Mouse (Mus musculus) neural tube, embryonic 11.5 days (tissue): ENCODE results near the gene Tvp23b. TPM values are rescaled to one million over a fixed set of nuclear protein-coding genes. Genes with fewer than 3 reads are reported as not detected.

Experiments
- ATAC-seq: fragments of 200-750 bp; cut with Nextera tagmentation; 2 replicates; pipeline ENCODE4 v1.8.0; 2017; ENCODE audit warnings: moderate number of reproducible peaks, mild to moderate bottlenecking, moderate TSS enrichment, moderate library complexity; ENCODE audit not compliant: insufficient read depth, low FRiP score, low TSS enrichment
- DNase-seq: peaks from one replicate; pipeline ENCODE4 v3.0.0-alpha.2; 2015; ENCODE audit warnings: low spot score
- H3K27ac ChIP-seq: fragments of 300-500 bp; sonication (generic); 2 replicates; pipeline ENCODE4 v1.5.1; 2014; ENCODE audit warnings: low read depth, mild to moderate bottlenecking, low read length
- H3K27me3 ChIP-seq: fragments of 300-500 bp; sonication (generic); 2 replicates; pipeline ENCODE4 v1.6.1; 2014; ENCODE audit warnings: mild to moderate bottlenecking, low read length, mixed read lengths; ENCODE audit not compliant: control insufficient read depth, insufficient read depth
- H3K36me3 ChIP-seq: fragments of 300-500 bp; sonication (generic); 2 replicates; pipeline ENCODE4 v1.6.1; 2014; ENCODE audit warnings: mild to moderate bottlenecking, low read length, moderate library complexity, mixed read lengths; ENCODE audit not compliant: control insufficient read depth, insufficient read depth
- H3K4me1 ChIP-seq: fragments of 300-500 bp; sonication (generic); 2 replicates; pipeline ENCODE4 v1.6.1; 2014; ENCODE audit warnings: low read length, mixed read lengths; ENCODE audit not compliant: control insufficient read depth, insufficient read depth
- H3K4me2 ChIP-seq: fragments of 300-500 bp; sonication (generic); 2 replicates; pipeline ENCODE4 v1.6.1; 2014; ENCODE audit warnings: low read depth, mild to moderate bottlenecking, moderate library complexity
- H3K4me3 ChIP-seq: fragments of 300-500 bp; sonication (generic); 2 replicates; pipeline ENCODE4 v1.5.1; 2014; ENCODE audit warnings: low read depth, low read length
- H3K9ac ChIP-seq: fragments of 300-500 bp; sonication (generic); 2 replicates; pipeline ENCODE4 v1.6.1; 2014; ENCODE audit warnings: mild to moderate bottlenecking, low read length
- H3K9me3 ChIP-seq: fragments of 300-500 bp; sonication (generic); 2 replicates; pipeline ENCODE4 v1.6.1; 2016; ENCODE audit warnings: low read length; ENCODE audit not compliant: control insufficient read depth
- WGBS: fragments of 180-500 bp; shearing (Covaris S2); extraction: QIAGEN DNeasy Blood & Tissue Kit; methylation state at CpG from one replicate; pipeline ENCODE4 v1.1.7; 2014; 5-methylcytosine and 5-hydroxymethylcytosine counted together
- polyA plus RNA-seq: library from polyadenylated mRNA; unstranded; fragments of >200 nt; fragmentation: Nextera tagmentation; extraction: Ambion mirVana; gene quantifications from 2 replicates; pipeline ENCODE4 v1.2.1, GENCODE M21; 2014

Gene Tvp23b
- polyA plus RNA-seq, 1 experiment from 2014 or later = 43.1 TPM

- WGBS = 80% methylated on average over 6 of the region's 6 CpGs
- ATAC-seq (no peak), DNase-seq (no peak)
- Histone ChIP-seq H3K27me3 (no peaks in the 10 kb centered on the region), H3K36me3 (no peaks in the 10 kb centered on the region), H3K4me3 (no peak overlapping the region), H3K4me2 (no peak overlapping the region), H3K9me3 (no peaks in the 10 kb centered on the region), H3K27ac (no peak overlapping the region), H3K9ac (no peak overlapping the region), H3K4me1 (no peaks in the 10 kb centered on the region)
Observed at GRCm38 (mm10) chr11:62943538-62943937, 64.3 kb downstream of the Tvp23b start.

DNA sequence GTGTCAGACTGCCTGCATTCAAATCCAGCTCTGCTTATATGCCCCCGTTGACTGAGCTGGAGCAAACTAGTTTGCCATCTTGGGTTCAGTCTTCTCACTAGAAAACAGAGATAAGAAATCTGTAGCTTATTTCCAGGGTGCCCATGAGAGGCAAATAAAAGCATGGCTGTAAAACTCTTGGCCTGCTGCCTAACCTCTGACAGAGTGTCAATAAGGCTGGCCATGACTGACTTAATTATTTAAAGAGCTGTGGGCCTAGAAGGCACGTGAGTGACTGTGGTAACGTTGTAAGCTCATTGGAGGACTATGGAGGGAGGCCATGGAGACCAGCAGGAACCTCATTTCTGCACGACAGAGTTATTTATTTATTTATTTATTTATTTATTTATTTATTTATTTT, 66.3 kb downstream of the Tvp23b start:
- ATAC-seq (no peak), DNase-seq (no peak)
- no peak overlapping the region for H3K9ac ChIP-seq
- no peaks in the 10 kb centered on the region for H3K4me1 ChIP-seq
- no peak overlapping the region for H3K27ac ChIP-seq
- H3K36me3 ChIP-seq = no peaks in the 10 kb centered on the region
- WGBS = 65% methylated on average over 4 of the region's 4 CpGs
- no peaks in the 10 kb centered on the region for H3K9me3 ChIP-seq
- H3K27me3 ChIP-seq = no peaks in the 10 kb centered on the region
- H3K4me2 ChIP-seq = no peak overlapping the region
- no peak overlapping the region for H3K4me3 ChIP-seq

GRCm38 (mm10) chr11:62949548-62949947, 70.3 kb downstream of the Tvp23b start:
- ATAC-seq (no peak), DNase-seq (no peak)
- H3K4me1 ChIP-seq = no peaks in the 10 kb centered on the region
- WGBS = 96% methylated on average over 1 of the region's 1 CpGs
- no peak overlapping the region for H3K9ac ChIP-seq
- H3K36me3 ChIP-seq = no peaks in the 10 kb centered on the region
- no peak overlapping the region for H3K27ac ChIP-seq
- H3K4me3 ChIP-seq = no peak overlapping the region
- H3K4me2 ChIP-seq = no peak overlapping the region
- H3K9me3 ChIP-seq = no peaks in the 10 kb centered on the region
- no peaks in the 10 kb centered on the region for H3K27me3 ChIP-seq

- DNase-seq (no peak), ATAC-seq (no peak)
- H3K36me3 ChIP-seq = no peaks in the 10 kb centered on the region
- WGBS = 81% methylated on average over 3 of the region's 3 CpGs
- H3K9ac ChIP-seq = no peak within 1 kb of the TSS
- no peak within 1 kb of the TSS for H3K27ac ChIP-seq
- H3K9me3 ChIP-seq = no peaks in the 10 kb centered on the region
- H3K4me3 ChIP-seq = no peak within 1 kb of the TSS
- H3K4me2 ChIP-seq = no peak within 1 kb of the TSS
- no peaks in the 10 kb centered on the region for H3K27me3 ChIP-seq
- H3K4me1 ChIP-seq = no peaks in the 10 kb centered on the region
Observed at GRCm38 (mm10) chr11:62951012-62951411, 71.8 kb downstream of the Tvp23b start, which contains the start of gene Cdrt4. TSS of gene Cdrt4 (plus strand) at chr11:62951193.

- no peaks in the 10 kb centered on the region for H3K9me3 ChIP-seq
- ATAC-seq (no peak), DNase-seq (no peak)
- no peak overlapping the region for H3K4me2 ChIP-seq
- H3K4me3 ChIP-seq = no peak overlapping the region
- H3K36me3 ChIP-seq = no peaks in the 10 kb centered on the region
- WGBS = 88% methylated on average over 3 of the region's 3 CpGs
- H3K4me1 ChIP-seq = no peaks in the 10 kb centered on the region
- H3K27ac ChIP-seq = no peak overlapping the region
- no peaks in the 10 kb centered on the region for H3K27me3 ChIP-seq
- H3K9ac ChIP-seq = no peak overlapping the region
Observed at GRCm38 (mm10) chr11:62954766-62955165, 75.5 kb downstream of the Tvp23b start.

GRCm38 (mm10) chr11:62955186-62955585, 75.9 kb downstream of the Tvp23b start:
- Histone ChIP-seq H3K4me1 (no peaks in the 10 kb centered on the region), H3K4me2 (no peak overlapping the region), H3K9me3 (no peaks in the 10 kb centered on the region), H3K27me3 (no peaks in the 10 kb centered on the region), H3K4me3 (no peak overlapping the region), H3K9ac (no peak overlapping the region), H3K27ac (no peak overlapping the region), H3K36me3 (no peaks in the 10 kb centered on the region)
- DNase-seq = no peak
- WGBS = 70% methylated on average over 5 of the region's 5 CpGs
- no peak for ATAC-seq

- DNase-seq = no peak
- Histone ChIP-seq H3K4me1 (no peaks in the 10 kb centered on the region), H3K27ac (no peak overlapping the region), H3K36me3 (no peaks in the 10 kb centered on the region), H3K9ac (no peak overlapping the region), H3K4me2 (no peak overlapping the region), H3K27me3 (no peaks in the 10 kb centered on the region), H3K9me3 (no peaks in the 10 kb centered on the region), H3K4me3 (no peak overlapping the region)
- ATAC-seq = no peak
- WGBS = 26% methylated on average over 6 of the region's 6 CpGs
Observed at GRCm38 (mm10) chr11:62955776-62956175, 76.5 kb downstream of the Tvp23b start.

- DNase-seq (no peak), ATAC-seq (no peak)
- H3K36me3 ChIP-seq = no peaks in the 10 kb centered on the region
- H3K4me1 ChIP-seq = no peaks in the 10 kb centered on the region
- no peak overlapping the region for H3K4me2 ChIP-seq
- no peaks in the 10 kb centered on the region for H3K9me3 ChIP-seq
- no peak overlapping the region for H3K4me3 ChIP-seq
- H3K27ac ChIP-seq = no peak overlapping the region
- WGBS = 83% methylated on average over 8 of the region's 8 CpGs
- no peak overlapping the region for H3K9ac ChIP-seq
- H3K27me3 ChIP-seq = no peaks in the 10 kb centered on the region
Observed at GRCm38 (mm10) chr11:62957626-62958180, 78.4 kb downstream of the Tvp23b start.

DNA sequence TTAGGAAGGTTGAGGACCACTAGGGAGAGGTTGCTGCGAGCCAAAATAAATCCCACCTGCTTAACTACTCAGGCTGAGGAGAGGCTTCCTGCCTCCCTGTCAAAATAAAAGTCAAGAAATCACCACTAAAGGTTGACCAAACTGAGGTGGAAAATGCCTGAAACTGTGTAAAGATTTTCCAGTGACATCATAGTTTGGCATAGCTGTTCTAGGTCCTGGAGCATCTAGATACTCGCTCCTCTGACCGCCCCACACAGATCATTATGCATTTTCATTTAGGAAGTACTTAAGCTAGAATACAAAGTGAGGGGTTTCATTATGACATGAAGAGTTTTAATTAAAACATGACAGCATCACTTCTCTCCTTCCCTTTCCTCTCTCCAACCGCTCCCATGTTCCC, 84.0 kb downstream of the Tvp23b start:
- WGBS = 82% methylated on average over 4 of the region's 4 CpGs

More for the DNA sequence above, 84.0 kb downstream of the Tvp23b start:
- Histone ChIP-seq H3K9me3 (no peaks in the 10 kb centered on the region), H3K9ac (no peak overlapping the region), H3K36me3 (no peaks in the 10 kb centered on the region), H3K27me3 (no peaks in the 10 kb centered on the region), H3K27ac (no peak overlapping the region), H3K4me3 (no peak overlapping the region), H3K4me2 (no peak overlapping the region), H3K4me1 (peaks cover 7% of the 10 kb centered on the region)
- ATAC-seq (no peak), DNase-seq (no peak)
